Mouse (Mus musculus): ENCODE data around the gene Brdt.
"Not testable (repeated sequence)": the region's sequence is repeated elsewhere in the genome, so short reads cannot be mapped to it uniquely, and the experiment has no call there.

Brdt gene

GRCm38 (mm10) chr5:107340404-107340803, 9.4 kb downstream of the Brdt start:
- no peak for DNase-seq (ENCODE audit: low spot score)

GRCm38 (mm10) chr5:107342891-107343290, 11.9 kb downstream of the Brdt start:
- no peak for DNase-seq (ENCODE audit: low spot score)

GRCm38 (mm10) chr5:107346214-107346613, 15.3 kb downstream of the Brdt start:
- no peak for DNase-seq (ENCODE audit: low spot score)

GRCm38 (mm10) chr5:107352566-107352965, 21.6 kb downstream of the Brdt start:
- no peak for DNase-seq (ENCODE audit: low spot score)

GRCm38 (mm10) chr5:107353981-107354380, 23.0 kb downstream of the Brdt start:
- DNase-seq (ENCODE audit: low spot score) = no peak

GRCm38 (mm10) chr5:107355801-107356200, 24.8 kb downstream of the Brdt start:
- DNase-seq (ENCODE audit: low spot score) = no peak

GRCm38 (mm10) chr5:107357723-107358122, 26.8 kb downstream of the Brdt start:
- no peak for DNase-seq (ENCODE audit: low spot score)

GRCm38 (mm10) chr5:107359395-107360053, 28.6 kb downstream of the Brdt start:
- DNase-seq (ENCODE audit: low spot score) = peak; percentile 81

GRCm38 (mm10) chr5:107360054-107360730, 29.2 kb downstream of the Brdt start:
- no peak for DNase-seq (ENCODE audit: low spot score)

- no peak for DNase-seq (ENCODE audit: low spot score)
Measured at GRCm38 (mm10) chr5:107370040-107370439, 39.1 kb downstream of the Brdt start.

- DNase-seq (ENCODE audit: low spot score) = no peak
Measured at GRCm38 (mm10) chr5:107371335-107371734, 40.4 kb downstream of the Brdt start.

GRCm38 (mm10) chr5:107373256-107373655, 42.3 kb downstream of the Brdt start:
- no peak for DNase-seq (ENCODE audit: low spot score)

- DNase-seq (ENCODE audit: low spot score) = not testable (repeated sequence)
Measured at GRCm38 (mm10) chr5:107386448-107386847, 55.5 kb downstream of the Brdt start.

GRCm38 (mm10) chr5:107387788-107388187, 56.8 kb downstream of the Brdt start:
- no peak for DNase-seq (ENCODE audit: low spot score)

- DNase-seq (ENCODE audit: low spot score) = no peak
Measured at GRCm38 (mm10) chr5:107389373-107389772, 58.4 kb downstream of the Brdt start.

GRCm38 (mm10) chr5:107394437-107394836, 63.5 kb downstream of the Brdt start:
- DNase-seq (ENCODE audit: low spot score) = no peak

- no peak for DNase-seq (ENCODE audit: low spot score)
Measured at GRCm38 (mm10) chr5:107402436-107402835, 71.5 kb downstream of the Brdt start, which contains the start of gene Ephx4. Gene Ephx4 (plus strand): TSS chr5:107402736.

GRCm38 (mm10) chr5:107403011-107403946, 72.3 kb downstream of the Brdt start:
- DNase-seq (ENCODE audit: low spot score) = no peak

- DNase-seq (ENCODE audit: low spot score) = peak; percentile 60
Measured at GRCm38 (mm10) chr5:107403947-107404684, 73.2 kb downstream of the Brdt start.

- peak; percentile 75 for DNase-seq (ENCODE audit: low spot score)
Measured at GRCm38 (mm10) chr5:107405361-107405760, 74.4 kb downstream of the Brdt start.

- no peak for DNase-seq (ENCODE audit: low spot score)
Measured at GRCm38 (mm10) chr5:107410305-107410704, 79.3 kb downstream of the Brdt start.

GRCm38 (mm10) chr5:107411326-107411725, 80.4 kb downstream of the Brdt start:
- peak; percentile 19 for DNase-seq (ENCODE audit: low spot score)

Data from left cerebral cortex, adult 11 months (tissue).